Mouse (Mus musculus) bone marrow, adult 2 months (tissue): ENCODE data around the gene Zbtb16.

Experiments used
- CTCF ChIP-seq: fragments of 200-500 bp; IDR thresholded peaks from 2 replicates; pipeline ENCODE4 v1.5.1; 2011; ENCODE audit warnings: low read length, control low read depth; ENCODE audit not compliant: control insufficient read depth, insufficient read depth
- POLR2A ChIP-seq: fragments of 200-500 bp; IDR thresholded peaks from 2 replicates; pipeline ENCODE4 v1.6.1; 2011; ENCODE audit warnings: low read depth, mild to moderate bottlenecking, control low read depth, low read length, borderline replicate concordance; ENCODE audit not compliant: control insufficient read depth

DNA sequence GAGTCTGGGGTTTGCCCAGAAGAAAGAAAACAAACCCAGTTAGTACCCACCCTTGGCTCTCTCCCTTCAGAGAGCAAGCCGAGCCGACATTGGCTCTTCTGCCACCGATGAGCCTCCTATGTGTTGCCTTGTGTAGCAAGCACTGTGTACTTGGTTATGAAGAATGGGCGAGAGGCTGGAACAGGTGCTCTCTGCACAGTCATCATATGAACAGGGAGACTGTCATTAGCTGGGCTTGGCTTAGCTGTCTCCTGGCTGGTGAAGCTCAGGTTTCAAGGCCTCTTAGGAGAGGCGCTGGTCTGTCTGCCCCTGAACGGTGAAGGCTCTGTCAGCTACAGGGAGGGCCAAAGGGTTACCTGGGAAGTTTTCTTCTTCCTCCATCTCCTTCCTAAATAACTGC is 62.9 kb downstream of the Zbtb16 start:
- TF ChIP-seq POLR2A = no peak
- TF ChIP-seq CTCF = no peak
